Mouse (Mus musculus) cortical plate, adult 2 months (tissue): ENCODE measurements around the gene Cxadr.

Experiments
- CTCF ChIP-seq: fragments of 200-500 bp; IDR thresholded peaks from 2 replicates; pipeline ENCODE4 v1.5.1; 2011; ENCODE audit warnings: mild to moderate bottlenecking, control low read depth, low read length; ENCODE audit not compliant: insufficient read depth; ENCODE audit errors: extremely low read depth
- POLR2A ChIP-seq: fragments of 200-500 bp; IDR thresholded peaks from 2 replicates; pipeline ENCODE4 v1.6.1; 2011; ENCODE audit warnings: mild to moderate bottlenecking, low read length, control low read depth; ENCODE audit not compliant: insufficient read depth; ENCODE audit errors: extremely low read depth

DNA sequence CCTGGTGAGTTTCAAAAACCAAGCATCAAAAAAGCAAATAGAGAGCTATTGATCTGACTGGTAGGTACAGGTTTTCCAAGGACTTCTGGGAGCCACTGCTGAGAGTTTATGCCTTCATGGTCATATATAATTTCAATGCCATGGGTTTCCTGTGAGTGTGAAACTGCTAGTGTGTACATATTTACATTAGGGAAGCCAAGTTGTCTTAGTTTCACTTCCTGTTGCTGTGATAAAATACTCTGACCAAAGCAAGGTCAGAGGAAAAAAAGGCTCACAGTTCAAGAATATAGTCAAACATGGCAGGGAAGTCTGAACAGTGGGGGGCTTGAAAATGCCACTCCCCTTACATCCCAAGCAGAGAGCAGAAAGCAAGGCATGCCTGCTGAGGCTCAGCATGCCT, 33.8 kb upstream of the Cxadr start:
- TF ChIP-seq CTCF (no peak), POLR2A (no peak)
